Mouse (Mus musculus) neural tube, embryonic 12.5 days (tissue): ENCODE results near the gene Cenpt. TPM values are rescaled to one million over a fixed set of nuclear protein-coding genes. Genes with fewer than 3 reads are reported as not detected.

Experiments
- ATAC-seq: fragments of 200-750 bp; cut with Nextera tagmentation; 2 replicates; pipeline ENCODE4 v1.8.0; 2017; ENCODE audit warnings: low read depth, mild to moderate bottlenecking, moderate TSS enrichment, moderate library complexity; ENCODE audit not compliant: low FRiP score
- H3K27ac ChIP-seq: fragments of 300-500 bp; sonication (generic); 2 replicates; pipeline ENCODE4 v1.5.1; 2016
- H3K27me3 ChIP-seq: fragments of 300-500 bp; sonication (generic); replicated peaks from 2 replicates; pipeline ENCODE4 v1.6.1; 2016; ENCODE audit warnings: mild to moderate bottlenecking
- H3K36me3 ChIP-seq: fragments of 300-500 bp; sonication (generic); 2 replicates; pipeline ENCODE4 v1.6.1; 2016; ENCODE audit warnings: mild to moderate bottlenecking
- H3K4me1 ChIP-seq: fragments of 300-500 bp; sonication (generic); 2 replicates; pipeline ENCODE4 v1.6.1; 2016
- H3K4me2 ChIP-seq: fragments of 300-500 bp; sonication (generic); replicated peaks from 2 replicates; pipeline ENCODE4 v1.6.1; 2016; ENCODE audit warnings: mild to moderate bottlenecking
- H3K4me3 ChIP-seq: fragments of 300-500 bp; sonication (generic); 2 replicates; pipeline ENCODE4 v1.5.1; 2016
- H3K9ac ChIP-seq: fragments of 300-500 bp; sonication (generic); 2 replicates; pipeline ENCODE4 v1.6.1; 2016; ENCODE audit warnings: mild to moderate bottlenecking
- H3K9me3 ChIP-seq: fragments of 300-500 bp; sonication (generic); 2 replicates; pipeline ENCODE4 v1.6.1; 2016; ENCODE audit warnings: mild to moderate bottlenecking
- WGBS: fragments of 180-500 bp; shearing (Covaris S2); methylation state at CpG from one replicate; pipeline ENCODE4 v1.1.7; 2016; 5-methylcytosine and 5-hydroxymethylcytosine counted together
- polyA plus RNA-seq: library from polyadenylated mRNA; unstranded; fragments of >200 nt; fragmentation: Nextera tagmentation; extraction: Ambion mirVana; gene quantifications from 2 replicates; pipeline ENCODE4 v1.2.1, GENCODE M21; 2016

The Cenpt gene
- 58.6 and 61.8 TPM in 2 replicates for polyA plus RNA-seq

GRCm38 (mm10) chr8:105853178-105853577, at the start of gene Cenpt:
Gene Cenpt (minus strand): TSS chr8:105853278.
- Histone ChIP-seq H3K9me3 (no peaks in the 10 kb centered on the region), H3K36me3 (peaks cover 14% of the 10 kb centered on the region), H3K4me3 (no peak within 1 kb of the TSS), H3K27ac (no peak within 1 kb of the TSS), H3K27me3 (no peaks in the 10 kb centered on the region), H3K4me1 (peaks cover 33% of the 10 kb centered on the region), H3K4me2 (no peak within 1 kb of the TSS), H3K9ac (no peak within 1 kb of the TSS)
- ATAC-seq = no peak
- 94% methylated on average over 3 of the region's 3 CpGs for WGBS

DNA sequence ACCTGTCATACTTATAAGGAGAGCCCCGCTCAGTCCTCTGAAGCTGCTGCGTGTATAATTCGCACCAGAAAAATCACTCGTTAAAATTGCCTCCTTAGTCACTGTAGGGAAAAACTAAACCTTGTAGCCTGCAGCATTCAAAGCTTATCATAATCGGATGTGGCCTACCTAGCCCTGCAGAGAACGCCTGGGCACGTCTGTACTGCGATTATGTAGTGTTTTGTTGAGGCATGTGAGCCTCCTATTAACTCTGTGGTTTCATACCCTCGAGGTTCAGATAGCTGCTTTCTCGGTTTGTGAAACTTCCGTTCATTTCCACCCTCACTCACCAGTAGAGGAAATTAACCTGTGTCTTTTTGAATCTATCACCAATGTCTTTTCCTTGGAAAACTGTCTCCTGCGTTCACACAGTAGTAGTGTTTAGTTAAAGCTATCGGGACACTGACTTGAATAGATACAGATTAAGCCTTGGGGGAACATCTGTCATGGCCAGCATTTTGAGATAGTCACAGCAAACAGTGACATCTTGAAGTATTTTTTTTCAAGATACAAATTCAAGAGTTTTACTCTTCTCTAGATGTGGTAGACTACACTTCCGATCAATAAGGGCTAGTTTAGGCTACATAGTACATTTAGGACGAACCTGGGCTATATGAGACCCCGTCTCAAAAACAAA, 48.0 kb upstream of the Cenpt start:
- Histone ChIP-seq H3K27me3 (no peaks in the 10 kb centered on the region), H3K27ac (peak overlapping the region; percentile 64; the same call in 1 of the 2 replicates), H3K9me3 (no peaks in the 10 kb centered on the region), H3K9ac (peak overlapping the region; percentile 96), H3K4me1 (peaks cover 7% of the 10 kb centered on the region), H3K36me3 (no peaks in the 10 kb centered on the region), H3K4me2 (peak overlapping the region; percentile 93), H3K4me3 (peak overlapping the region; percentile 96)
- ATAC-seq = no peak
- 40% methylated on average over 16 of the region's 16 CpGs for WGBS

GRCm38 (mm10) chr8:105900180-105900940, 47.3 kb upstream of the Cenpt start, which contains the start of gene Pskh1:
Gene Pskh1 (plus strand): TSS chr8:105900441.
- H3K4me1 ChIP-seq = peaks cover 7% of the 10 kb centered on the region
- H3K9ac ChIP-seq = peak within 1 kb of the TSS; percentile 96
- no peaks in the 10 kb centered on the region for H3K27me3 ChIP-seq
- under 1% methylated on average over 68 of the region's 68 CpGs for WGBS
- H3K4me3 ChIP-seq = peak within 1 kb of the TSS; percentile 96
- H3K36me3 ChIP-seq = no peaks in the 10 kb centered on the region
- H3K27ac ChIP-seq = peak within 1 kb of the TSS; percentile 64; the same call in 1 of the 2 replicates
- peak within 1 kb of the TSS; percentile 93 for H3K4me2 ChIP-seq
- ATAC-seq = peak; percentile 97
- H3K9me3 ChIP-seq = no peaks in the 10 kb centered on the region

DNA sequence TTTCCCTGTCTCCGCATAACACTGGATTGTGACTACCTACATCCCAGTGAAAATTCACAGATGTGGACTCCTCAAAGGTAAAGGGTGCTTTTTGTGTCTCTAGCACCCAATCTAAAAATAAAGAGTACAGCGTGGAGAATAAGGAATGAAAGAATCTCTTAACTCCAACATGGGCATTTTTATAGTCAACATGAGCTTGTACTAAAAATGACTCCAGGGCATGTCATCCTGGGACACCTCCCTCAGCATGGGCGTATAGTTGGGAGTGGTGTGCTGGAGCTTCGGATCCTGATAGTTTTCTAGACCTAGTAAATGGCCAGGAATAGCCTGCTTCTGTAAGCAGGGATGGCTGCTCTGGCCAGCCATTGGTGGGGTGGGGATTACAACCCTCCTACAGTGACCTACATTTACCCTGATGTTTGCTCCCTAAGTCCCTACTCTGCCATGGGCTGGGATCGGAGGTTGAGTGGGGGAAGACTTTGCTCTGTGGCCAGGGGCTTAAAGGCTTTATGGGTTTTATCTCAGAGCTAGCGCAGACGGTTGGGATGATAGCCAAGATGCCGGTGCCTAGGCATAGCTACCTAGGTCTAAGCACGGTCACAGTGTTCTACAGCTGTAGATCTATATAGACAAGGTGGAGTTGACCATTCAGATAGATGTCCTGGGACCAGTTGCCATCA, 44.9 kb upstream of the Cenpt start:
- no peak for ATAC-seq
- Histone ChIP-seq H3K27ac (no peak overlapping the region), H3K27me3 (no peaks in the 10 kb centered on the region), H3K4me3 (no peak overlapping the region), H3K9ac (no peak overlapping the region), H3K9me3 (no peaks in the 10 kb centered on the region), H3K36me3 (peaks cover 10% of the 10 kb centered on the region; the same call in 1 of the 2 replicates), H3K4me2 (no peak overlapping the region), H3K4me1 (peaks cover 14% of the 10 kb centered on the region)
- WGBS = 85% methylated on average over 9 of the region's 9 CpGs

- Histone ChIP-seq H3K4me3 (0 out of 2 replicates have a peak within 1 kb of the TSS, but pooled peaks have one; percentile 11), H3K36me3 (peaks cover 55% of the 10 kb centered on the region), H3K9ac (peak within 1 kb of the TSS; percentile 22; the same call in 1 of the 2 replicates)
These were observed 40.3 kb upstream of the Cenpt start, which contains the start of gene Nrn1l for GRCm38 (mm10) chr8:105893339-105893738. Gene Nrn1l (plus strand): TSS chr8:105893567.

GRCm38 (mm10) chr8:105892432-105892831, 39.4 kb upstream of the Cenpt start:
- no peak for ATAC-seq
- 89% methylated on average over 6 of the region's 6 CpGs for WGBS
- Histone ChIP-seq H3K9me3 (no peaks in the 10 kb centered on the region), H3K27me3 (no peaks in the 10 kb centered on the region), H3K4me3 (no peak overlapping the region), H3K9ac (no peak overlapping the region), H3K36me3 (peaks cover 64% of the 10 kb centered on the region), H3K4me1 (peaks cover 7% of the 10 kb centered on the region), H3K27ac (no peak overlapping the region), H3K4me2 (no peak overlapping the region)

More at GRCm38 (mm10) chr8:105893339-105893738, 40.3 kb upstream of the Cenpt start, which contains the start of gene Nrn1l:
- Histone ChIP-seq H3K27ac (no peak within 1 kb of the TSS), H3K9me3 (no peaks in the 10 kb centered on the region), H3K4me2 (peak within 1 kb of the TSS; percentile 50), H3K4me1 (peaks cover 7% of the 10 kb centered on the region), H3K27me3 (no peaks in the 10 kb centered on the region)
- peak; percentile 92 for ATAC-seq
- 8% methylated on average over 11 of the region's 11 CpGs for whole genome bisulfite sequencing

DNA sequence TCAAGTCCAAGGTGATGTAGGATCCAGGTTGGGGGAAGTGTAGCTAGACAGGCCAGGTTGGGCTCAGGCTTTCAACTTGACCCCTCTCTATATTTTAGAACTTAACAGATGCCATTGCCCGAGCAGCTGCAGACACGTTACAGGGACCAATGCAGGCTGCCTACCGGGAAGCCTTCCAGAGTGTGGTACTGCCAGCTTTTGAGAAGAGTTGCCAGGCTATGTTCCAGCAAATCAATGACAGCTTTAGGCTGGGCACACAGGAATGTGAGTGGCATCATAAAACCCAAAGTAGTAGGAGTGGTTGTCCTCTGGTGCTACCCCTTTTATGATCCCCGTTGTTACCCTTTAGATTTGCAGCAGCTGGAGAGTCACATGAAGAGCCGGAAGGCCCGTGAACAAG, 37.8 kb upstream of the Cenpt start:
- ATAC-seq = no peak
- H3K4me1 ChIP-seq = peaks cover 7% of the 10 kb centered on the region
- no peak overlapping the region for H3K4me3 ChIP-seq
- peaks cover 80% of the 10 kb centered on the region for H3K36me3 ChIP-seq
- no peak overlapping the region for H3K4me2 ChIP-seq
- no peaks in the 10 kb centered on the region for H3K9me3 ChIP-seq
- H3K9ac ChIP-seq = no peak overlapping the region
- H3K27ac ChIP-seq = no peak overlapping the region
- WGBS = 75% methylated on average over 6 of the region's 6 CpGs
- no peaks in the 10 kb centered on the region for H3K27me3 ChIP-seq

GRCm38 (mm10) chr8:105889756-105890465, 36.8 kb upstream of the Cenpt start:
- no peaks in the 10 kb centered on the region for H3K27me3 ChIP-seq
- peaks cover 87% of the 10 kb centered on the region for H3K36me3 ChIP-seq
- WGBS = 94% methylated on average over 12 of the region's 12 CpGs
- no peak overlapping the region for H3K4me3 ChIP-seq
- H3K4me2 ChIP-seq = no peak overlapping the region
- H3K9ac ChIP-seq = no peak overlapping the region
- H3K27ac ChIP-seq = no peak overlapping the region
- peaks cover 7% of the 10 kb centered on the region for H3K4me1 ChIP-seq
- no peak for ATAC-seq
- no peaks in the 10 kb centered on the region for H3K9me3 ChIP-seq

GRCm38 (mm10) chr8:105880754-105881520, 27.9 kb upstream of the Cenpt start, which contains the start of gene Edc4:
Gene Edc4 (plus strand): TSS chr8:105880881.
- Histone ChIP-seq H3K27me3 (no peaks in the 10 kb centered on the region), H3K36me3 (peaks cover 53% of the 10 kb centered on the region), H3K4me2 (peak within 1 kb of the TSS; percentile 96), H3K27ac (no peak within 1 kb of the TSS), H3K9ac (peak within 1 kb of the TSS; percentile 95), H3K9me3 (no peaks in the 10 kb centered on the region), H3K4me3 (peak within 1 kb of the TSS; percentile 86), H3K4me1 (peaks cover 20% of the 10 kb centered on the region)
- 2% methylated on average over 45 of the region's 45 CpGs for WGBS
- ATAC-seq = peak; percentile 77

DNA sequence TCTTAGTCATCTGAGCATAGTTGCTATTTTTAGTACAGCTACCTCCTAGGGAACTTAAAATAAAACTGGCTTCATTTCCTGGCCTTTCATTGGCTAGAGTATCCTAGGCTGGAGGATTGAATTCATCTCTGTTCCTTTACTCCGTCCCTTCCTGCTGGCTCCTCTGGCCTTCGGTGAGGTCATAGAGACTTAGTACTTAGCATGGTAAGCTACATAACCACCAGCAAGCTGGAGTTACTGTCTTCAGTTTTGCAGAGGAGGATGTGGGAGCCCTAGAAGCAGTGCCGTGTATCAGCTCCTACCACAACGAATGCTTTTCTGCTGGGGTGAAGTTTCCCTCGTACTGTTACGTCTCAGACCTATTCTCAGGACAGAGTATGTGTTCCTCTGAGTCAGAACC, 21.2 kb upstream of the Cenpt start:
- no peaks in the 10 kb centered on the region for H3K27me3 ChIP-seq
- peaks cover 67% of the 10 kb centered on the region for H3K36me3 ChIP-seq
- ATAC-seq = no peak
- no peak overlapping the region for H3K4me3 ChIP-seq
- H3K27ac ChIP-seq = no peak overlapping the region
- 91% methylated on average over 6 of the region's 6 CpGs for WGBS
- no peak overlapping the region for H3K9ac ChIP-seq
- no peaks in the 10 kb centered on the region for H3K4me1 ChIP-seq
- H3K9me3 ChIP-seq = no peaks in the 10 kb centered on the region
- no peak overlapping the region for H3K4me2 ChIP-seq
